8 mouse cellular contexts compared by ENCODE assay signal in genomic region chr5:107233366-107234354, GRCm38 (mm10). TPM values are rescaled to one million over a fixed set of nuclear protein-coding genes. Genes with fewer than 3 reads are reported as not detected.
A peak's percentile ranks its signal among the peaks of the same experiment; 100 is the strongest.
DNase-seq lines count a peak whose midpoint lies in the region; ATAC-seq and TF ChIP-seq lines count a peak whose summit lies in the region.

No protein-coding gene starts in this region.

- TF ChIP-seq CTCF in intestine, postnatal 0 days (IDR thresholded peaks at IDR 0.05; ENCODE audit: low read depth): no peak

- no peak for ATAC-seq in intestine, embryonic 14.5 days (replicated peaks; ENCODE audit: low FRiP score, low TSS enrichment, low read depth)
- ATAC-seq in intestine, postnatal 0 days: no peak
- ATAC-seq in heart, embryonic 14.5 days (ENCODE audit: insufficient number of reproducible peaks, insufficient read depth, low FRiP score, low read depth): no peak

- 32% methylated on average over 14 of the region's 14 CpGs for WGBS in intestine, embryonic 14.5 days
- WGBS in intestine, postnatal 0 days: 49% methylated on average over 14 of the region's 14 CpGs
- 34% methylated on average over 14 of the region's 14 CpGs for WGBS in heart, embryonic 14.5 days

- H3K4me3 ChIP-seq in intestine, embryonic 14.5 days (ENCODE audit: low read depth, low read length): no peak overlapping the region
- no peak overlapping the region for H3K4me3 ChIP-seq in intestine, postnatal 0 days (ENCODE audit: low read depth, low read length)
- no peak overlapping the region for H3K4me3 ChIP-seq in heart, embryonic 14.5 days (ENCODE audit: control insufficient read depth in 1 of 2, insufficient read depth in 1 of 2, low read depth in 1 of 2, low read length in 2 of 2)

- H3K36me3 ChIP-seq in intestine, embryonic 14.5 days (ENCODE audit: control insufficient read depth, insufficient read depth, low read length): no peaks in the 10 kb centered on the region
- H3K36me3 ChIP-seq in intestine, postnatal 0 days (ENCODE audit: control insufficient read depth, insufficient read depth): no peaks in the 10 kb centered on the region
- no peaks in the 10 kb centered on the region for H3K36me3 ChIP-seq in heart, embryonic 14.5 days (ENCODE audit: control insufficient read depth, insufficient read depth, low read length)

- no peak overlapping the region for H3K9ac ChIP-seq in intestine, embryonic 14.5 days (ENCODE audit: low read length)
- no peak overlapping the region for H3K9ac ChIP-seq in intestine, postnatal 0 days (ENCODE audit: low read depth, low read length)
- peak overlapping the region; percentile 56 for H3K9ac ChIP-seq in heart, embryonic 14.5 days (ENCODE audit: low read length)

- H3K27ac ChIP-seq in intestine, embryonic 14.5 days (ENCODE audit: low read depth): peak overlapping the region; percentile 51
- H3K27ac ChIP-seq in intestine, postnatal 0 days (ENCODE audit: low read depth, low read length): no peak overlapping the region
- peak overlapping the region; percentile 79 for H3K27ac ChIP-seq in heart, embryonic 14.5 days (replicated peaks in 1 of 2; ENCODE audit: control insufficient read depth in 1 of 2, insufficient read depth in 1 of 2, low read depth in 2 of 2, low read length in 2 of 2)

- H3K9me3 ChIP-seq in intestine, embryonic 14.5 days (ENCODE audit: control insufficient read depth, low read length): no peaks in the 10 kb centered on the region
- H3K9me3 ChIP-seq in intestine, postnatal 0 days (ENCODE audit: control insufficient read depth): no peaks in the 10 kb centered on the region
- no peaks in the 10 kb centered on the region for H3K9me3 ChIP-seq in heart, embryonic 14.5 days (ENCODE audit: control insufficient read depth, low read length)

- DNase-seq in intestine, embryonic 14.5 days (ENCODE audit: low spot score): no peak
- peak; percentile 26 to 50 for DNase-seq in kidney, postnatal 4 days
- peak; percentile 39 for DNase-seq in skeletal muscle tissue, adult 2 months (ENCODE audit: low read depth, low spot score)
- no peak for DNase-seq in layer of hippocampus, postnatal 14 days (ENCODE audit: low spot score in 2 of 2)
- DNase-seq in B cell, adult 2 months: no peak
- no peak for DNase-seq in left cerebral cortex, adult 9 months (ENCODE audit: low spot score in 2 of 2)

- H3K4me2 ChIP-seq in intestine, embryonic 14.5 days (ENCODE audit: low read length): no peak overlapping the region
- H3K4me2 ChIP-seq in intestine, postnatal 0 days (replicated peaks; ENCODE audit: low read depth): no peak overlapping the region
- H3K4me2 ChIP-seq in heart, embryonic 14.5 days (ENCODE audit: low read length): 0 out of 2 replicates have a peak overlapping the region, but pooled peaks have one; percentile 8

- no peaks in the 10 kb centered on the region for H3K27me3 ChIP-seq in intestine, embryonic 14.5 days (replicated peaks; ENCODE audit: control insufficient read depth, insufficient read depth, low read length)
- H3K27me3 ChIP-seq in intestine, postnatal 0 days (replicated peaks; ENCODE audit: control insufficient read depth, insufficient read depth, low read length): no peaks in the 10 kb centered on the region
- H3K27me3 ChIP-seq in heart, embryonic 14.5 days (ENCODE audit: control insufficient read depth, insufficient read depth, low read length): no peaks in the 10 kb centered on the region

- H3K4me1 ChIP-seq in intestine, embryonic 14.5 days (replicated peaks; ENCODE audit: control insufficient read depth, insufficient read depth, low read length): peaks cover 71% of the 10 kb centered on the region
- peaks cover 7% of the 10 kb centered on the region for H3K4me1 ChIP-seq in intestine, postnatal 0 days (replicated peaks; ENCODE audit: control insufficient read depth, insufficient read depth, low read length)
- peaks cover 35 to 51% of the 10 kb centered on the region in 2 experiments for H3K4me1 ChIP-seq in heart, embryonic 14.5 days (ENCODE audit: control insufficient read depth in 2 of 2, insufficient read depth in 2 of 2, low read length in 2 of 2)

RNA-seq across cellular contexts. Expression of gene Tgfbr3, which starts 55.8 kb away (rescaled TPM):
- polyA plus RNA-seq in intestine, embryonic 14.5 days (2014; fragmentation: Nextera tagmentation; extraction: Ambion mirVana): 24.4 and 28.7 TPM in 2 replicates
- 7.0 and 7.5 TPM in 2 replicates for polyA plus RNA-seq in intestine, postnatal 0 days (2015; fragmentation: Nextera tagmentation; extraction: Ambion mirVana)
- 24.1 and 27.1 TPM in 2 replicates for polyA plus RNA-seq in heart, embryonic 14.5 days (2014; fragmentation: Nextera tagmentation; extraction: Ambion mirVana)
- 10 to 100 TPM; 13.8 to 17.3 TPM for total RNA-seq in layer of hippocampus, postnatal 14 days (2021)

Comparison
In these comparisons a context has a peak if more than half of its experiments do, and no peak if none do; other contexts are left out.
1. DNase-seq: peak in kidney, postnatal 4 days (2 of 2) and skeletal muscle tissue, adult 2 months (single experiment); none in intestine, embryonic 14.5 days (single experiment), layer of hippocampus, postnatal 14 days (0 of 2), B cell, adult 2 months (0 of 2) and left cerebral cortex, adult 9 months (0 of 2).